Mouse (Mus musculus): ENCODE results near the gene Usp28.

The Usp28 gene

DNA sequence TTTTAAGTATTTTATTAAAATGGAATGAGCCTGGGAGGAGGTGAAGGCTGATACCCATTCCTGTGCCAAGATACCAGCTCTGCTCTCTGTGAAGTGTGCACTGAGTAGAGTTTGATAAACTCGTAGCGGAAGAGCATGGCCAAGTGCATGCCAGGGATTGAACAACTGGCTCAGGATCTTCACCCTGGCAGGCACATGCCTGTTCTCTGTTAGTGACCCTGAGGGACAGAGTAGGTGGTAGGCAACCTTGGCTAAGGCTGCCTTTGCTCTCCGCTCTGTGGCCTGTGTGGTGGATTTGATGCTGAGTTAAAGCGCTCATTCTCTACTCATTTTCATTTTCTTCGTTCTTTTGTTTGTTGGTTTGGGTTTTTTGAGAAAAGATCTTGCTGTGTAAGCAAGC is 36.1 kb downstream of the Usp28 start:
- DNase-seq (ENCODE audit: extremely low spot score, low read depth, low spot score): no peak

DNA sequence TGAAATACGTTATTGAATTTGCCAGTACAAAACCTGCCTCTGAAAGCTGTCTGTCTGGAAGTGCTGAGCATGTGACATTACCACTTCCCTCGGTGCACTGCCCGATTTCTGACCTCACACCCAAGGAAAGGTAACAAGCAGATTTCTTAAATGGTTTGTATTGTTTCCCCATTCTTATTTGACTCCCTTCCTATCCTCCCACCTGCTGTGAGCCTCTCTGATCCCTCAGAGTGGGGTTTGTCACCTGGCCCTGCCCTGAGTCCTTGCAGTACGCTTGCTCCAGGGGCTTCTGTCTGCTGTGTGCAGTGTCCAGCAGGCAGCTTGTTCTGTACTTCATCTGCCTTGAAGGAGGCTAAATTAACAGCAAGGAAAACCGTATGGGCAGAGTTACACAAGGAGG is 38.8 kb downstream of the Usp28 start:
- DNase-seq (ENCODE audit: extremely low spot score, low read depth, low spot score): no peak

DNA sequence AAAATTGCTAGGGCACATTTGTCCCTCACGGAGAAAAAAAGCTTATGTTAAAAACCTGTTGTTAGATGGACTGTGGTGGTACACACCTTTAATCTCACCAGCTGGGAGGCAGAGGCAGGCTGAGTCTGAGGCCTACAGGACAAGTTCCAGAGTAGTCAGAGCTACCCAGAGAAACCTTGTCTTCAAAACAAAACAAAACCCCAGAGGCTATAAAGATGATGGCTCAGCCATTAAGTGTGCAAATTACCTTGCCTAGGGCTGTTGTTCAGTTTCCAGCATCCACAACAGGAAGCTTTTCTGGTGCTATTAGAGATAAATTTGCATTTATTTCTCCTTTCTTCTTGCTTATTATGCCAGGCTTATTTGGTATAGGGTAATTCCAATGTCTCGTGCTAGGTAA is 39.4 kb downstream of the Usp28 start:
- no peak for DNase-seq (ENCODE audit: extremely low spot score, low read depth, low spot score)

DNA sequence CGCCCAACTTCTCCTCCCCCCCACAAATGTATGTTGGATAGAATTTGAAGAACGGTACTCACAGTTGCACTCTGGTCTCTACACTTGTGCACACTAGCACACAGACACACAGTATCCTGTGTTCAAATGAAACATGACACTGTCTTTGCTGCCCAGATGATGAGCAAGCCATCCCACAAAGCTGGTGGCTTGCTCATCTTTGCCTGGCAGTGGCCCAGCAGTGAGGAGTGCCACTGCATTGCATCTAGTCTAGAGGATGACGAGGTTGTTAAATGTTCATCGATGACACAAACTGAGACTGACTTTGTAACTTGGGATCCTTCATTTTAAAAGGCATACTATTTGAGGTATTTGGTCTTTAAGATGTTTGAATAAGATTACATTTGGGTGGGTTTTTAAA is 49.6 kb downstream of the Usp28 start:
- no peak for DNase-seq (ENCODE audit: extremely low spot score, low read depth, low spot score)

DNA sequence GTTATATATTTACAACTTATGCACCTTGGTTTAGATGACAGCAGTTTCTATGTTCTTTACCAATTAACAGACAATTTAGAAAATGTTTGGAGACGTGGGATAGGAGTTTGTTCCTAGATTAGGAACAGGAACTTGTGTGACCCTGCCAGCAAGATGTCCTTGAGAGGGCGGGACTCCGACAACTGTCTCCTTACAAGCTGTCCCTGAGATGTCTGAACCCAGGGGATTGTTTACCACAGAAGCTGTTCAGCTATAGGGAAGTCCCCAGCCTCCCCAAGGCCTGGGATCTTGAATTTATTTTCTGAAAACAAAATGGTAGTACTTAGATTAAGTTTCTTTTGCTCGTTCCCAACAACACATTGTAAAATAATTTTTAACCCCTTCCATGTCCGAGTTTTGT is 65.7 kb downstream of the Usp28 start:
- DNase-seq (ENCODE audit: extremely low spot score, low read depth, low spot score): no peak

DNA sequence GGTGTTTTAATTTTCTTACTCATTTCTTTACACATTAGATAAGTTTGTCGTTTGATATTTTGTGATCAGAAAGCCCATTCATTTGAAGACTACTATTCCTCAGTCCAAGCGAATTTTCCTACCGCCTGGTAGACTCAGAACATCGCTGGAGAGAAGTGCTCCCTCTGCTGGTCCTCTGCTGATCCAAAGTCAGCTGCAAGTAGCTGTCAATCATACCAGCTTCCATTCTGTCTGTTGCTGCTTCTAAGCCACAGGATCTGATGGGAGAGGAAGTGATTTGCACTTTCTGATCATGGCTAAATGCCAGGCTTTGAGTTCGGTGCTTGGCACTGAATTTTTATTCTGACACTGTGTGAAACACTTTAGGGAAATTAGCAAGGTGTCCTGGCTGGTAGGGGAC is 66.2 kb downstream of the Usp28 start:
- DNase-seq (ENCODE audit: extremely low spot score, low read depth, low spot score): peak; percentile 18

DNA sequence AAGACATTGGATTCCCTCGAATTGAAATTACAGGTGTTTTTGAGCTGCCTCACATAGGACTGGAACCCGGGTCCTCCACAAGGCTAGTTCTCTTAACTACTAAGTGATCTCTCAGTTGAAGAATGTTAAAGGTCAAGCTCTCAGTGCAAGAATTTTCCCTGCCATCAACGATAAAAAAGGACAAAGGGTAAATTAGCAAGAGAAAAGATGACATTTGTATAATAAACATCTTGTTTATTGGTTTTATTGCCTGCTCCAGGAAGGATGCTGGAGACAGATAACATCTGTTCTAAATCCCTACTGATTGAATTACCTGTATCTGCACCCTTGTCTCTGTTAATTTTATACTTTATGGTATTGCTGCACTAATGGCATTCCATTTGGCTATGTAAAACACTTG is 68.9 kb downstream of the Usp28 start:
- no peak for DNase-seq (ENCODE audit: extremely low spot score, low read depth, low spot score)

DNA sequence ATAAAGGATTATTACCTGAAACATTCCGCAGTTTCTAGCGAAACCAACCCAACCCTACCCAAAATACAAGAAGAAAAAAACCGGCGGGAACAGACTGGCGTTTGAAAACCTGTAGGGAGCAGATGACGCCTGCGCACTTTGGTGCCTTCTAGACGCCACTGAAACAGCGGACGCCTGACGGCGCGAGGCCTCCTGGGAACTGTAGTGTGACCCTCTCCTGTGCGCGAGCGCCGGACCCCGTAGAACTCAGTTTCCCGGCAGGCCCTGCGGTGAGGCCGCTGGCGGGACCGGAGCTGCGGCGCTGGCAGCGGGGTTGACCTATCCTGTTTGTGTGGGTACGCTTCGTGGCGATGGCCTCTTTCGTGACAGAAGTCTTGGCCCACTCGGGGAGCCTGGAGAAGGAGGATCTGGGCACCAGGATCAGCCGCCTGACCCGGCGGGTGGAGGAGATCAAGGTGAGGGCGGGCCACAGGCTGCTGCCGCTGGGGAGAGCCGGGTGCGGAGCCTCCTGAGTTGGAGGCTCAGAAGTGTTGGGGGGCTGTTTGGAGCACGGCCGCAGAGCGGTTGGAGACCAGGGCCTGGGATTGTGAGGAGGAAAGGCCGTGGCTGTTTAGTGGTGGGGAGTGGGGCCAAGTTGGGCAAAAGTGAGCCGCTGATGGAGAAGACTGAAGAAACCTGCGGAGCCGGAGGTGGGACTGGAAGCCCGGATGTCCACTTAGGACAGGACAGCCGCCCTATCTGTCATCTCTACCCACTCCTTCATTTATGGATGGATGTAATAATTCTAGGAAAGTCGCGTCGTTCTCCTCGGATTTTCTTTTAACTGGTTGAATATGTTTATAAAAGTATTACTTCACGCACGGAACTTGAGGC is 70.4 kb downstream of the Usp28 start, which contains the start of gene Zw10:
TSS of gene Zw10 (plus strand) at position 281 of the 873 bp plus-strand sequence.
- DNase-seq (ENCODE audit: extremely low spot score, low read depth, low spot score): peak; percentile 93

DNA sequence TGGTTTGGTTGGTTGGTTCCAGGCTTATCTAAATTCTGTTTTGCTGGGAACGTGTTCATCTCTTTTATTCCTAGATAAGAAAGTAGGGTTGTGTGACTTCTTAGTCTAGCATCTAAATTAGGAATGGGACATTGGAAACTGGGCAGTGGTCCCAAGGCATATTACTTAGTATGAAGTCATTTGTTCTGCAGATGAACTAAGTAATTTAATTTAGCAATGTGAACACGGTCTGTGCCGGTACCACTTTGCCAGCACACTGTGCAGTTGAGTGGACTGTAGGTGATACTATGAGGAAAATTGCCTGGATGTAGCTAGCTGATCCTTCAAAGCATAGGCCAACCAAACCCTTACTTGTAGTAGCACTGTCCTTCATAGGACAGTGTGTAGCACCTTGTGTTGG is 91.7 kb downstream of the Usp28 start:
- no peak for DNase-seq (ENCODE audit: extremely low spot score, low read depth, low spot score)

DNA sequence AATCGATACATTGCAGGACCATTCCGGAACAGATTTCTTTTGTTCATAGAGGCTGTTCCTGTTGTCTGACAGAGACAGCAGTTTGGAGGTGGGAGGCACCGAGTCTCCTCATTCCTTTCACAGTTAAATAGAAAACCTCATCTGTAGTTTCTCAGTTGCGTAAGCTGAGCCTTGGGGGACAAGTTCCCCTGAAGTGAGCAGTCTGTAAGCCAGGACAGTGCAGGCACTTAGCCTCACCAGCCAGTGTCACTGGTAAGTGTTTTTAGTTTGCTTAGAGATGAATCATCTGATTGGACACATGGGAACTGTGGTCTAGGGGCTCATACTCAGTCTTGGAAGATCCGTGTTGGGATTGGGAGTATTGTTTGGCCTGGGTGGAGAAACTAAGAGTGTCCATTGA is 95.9 kb downstream of the Usp28 start, which contains the start of gene Tmprss5:
TSS of gene Tmprss5 (plus strand) at position 154 of the 400 bp plus-strand sequence.
- DNase-seq (ENCODE audit: extremely low spot score, low read depth, low spot score): no peak

DNA sequence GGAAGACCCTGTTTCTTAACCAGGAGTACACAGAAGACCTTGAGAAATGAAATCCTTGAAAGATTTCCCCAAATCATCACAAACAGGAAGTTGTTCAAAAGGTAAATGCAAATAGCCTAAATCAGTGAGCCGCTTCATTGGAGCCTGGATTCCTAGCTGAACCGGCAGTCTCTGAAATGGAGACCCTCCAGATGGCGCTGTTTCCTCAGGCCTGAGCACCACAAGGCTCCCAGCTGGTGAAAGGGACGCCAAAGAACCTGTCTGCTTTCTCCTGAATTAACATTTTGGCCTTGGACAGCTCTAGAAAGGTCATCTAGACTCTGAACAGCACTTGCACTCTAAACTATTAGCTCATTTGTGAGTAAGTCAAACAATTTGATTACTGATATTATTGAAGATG is 96.4 kb downstream of the Usp28 start:
- peak; percentile 44 for DNase-seq (ENCODE audit: extremely low spot score, low read depth, low spot score)

DNA sequence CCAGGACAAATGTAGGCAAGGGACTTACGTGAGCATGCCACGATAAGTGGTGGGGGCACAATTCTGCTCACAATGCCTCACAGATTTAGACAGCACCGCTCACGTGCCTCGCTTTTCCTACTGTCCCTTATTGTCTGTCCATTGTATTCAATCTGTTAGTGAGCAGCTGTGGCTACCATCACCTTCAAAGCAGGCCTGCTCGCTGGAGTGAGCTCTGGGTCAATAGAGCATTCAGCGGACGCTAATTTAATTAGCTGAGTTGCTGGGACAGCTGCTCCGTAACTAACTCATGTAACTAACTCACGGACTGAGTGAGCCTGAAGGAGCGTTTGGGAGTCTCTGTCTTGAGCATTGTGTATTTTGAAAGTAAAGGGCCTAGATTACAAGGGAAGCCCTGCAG is 102.1 kb downstream of the Usp28 start:
- DNase-seq (ENCODE audit: extremely low spot score, low read depth, low spot score): no peak
